Mouse (Mus musculus) CH12.LX (cell line): Measurements from ENCODE around the gene Nmd3. TPM values are rescaled to one million over a fixed set of nuclear protein-coding genes. Genes with fewer than 3 reads are reported as not detected.

Source experiments
- polyA plus RNA-seq: library from polyadenylated mRNA; unstranded; fragments of >175 nt; gene quantifications from 2 replicates; pipeline ENCODE4 v1.2.1, GENCODE M21; 2012; ENCODE audit warnings: low read depth; ENCODE audit not compliant: insufficient read length
- total RNA-seq, 2 experiments: library from RNA; depleted of rRNA; stranded (reverse); fragments of 300-350 nt in 1 of 2; fragments of >200 nt in 1 of 2; gene quantifications; 2 replicates each; pipeline ENCODE4 v1.2.3; 2012 to 2014

Nmd3 gene
- total and polyA plus RNA-seq, 3 experiments, result 128 to 291 (median 154) TPM

Other genes starting within 250 kb of the Nmd3 start
- 0.08 TPM in 2 replicates for gene B3galnt1, start 123.0 kb upstream of the Nmd3 start, total RNA-seq (2012; rRNA removed)
- not detected in 2 replicates for gene B3galnt1, start 123.0 kb upstream of the Nmd3 start, total RNA-seq (2014; rRNA removed)
- gene B3galnt1, start 123.0 kb upstream of the Nmd3 start, polyA plus RNA-seq, result not detected in 2 replicates
- gene Sptssb, start 138.0 kb downstream of the Nmd3 start, total RNA-seq (2012; rRNA removed), result not detected in 2 replicates
- gene Sptssb, start 138.0 kb downstream of the Nmd3 start, total RNA-seq (2014; rRNA removed), result not detected in 2 replicates
- not detected in 2 replicates for gene Sptssb, start 138.0 kb downstream of the Nmd3 start, polyA plus RNA-seq